Mouse (Mus musculus) CH12.LX (cell line): Measurements from ENCODE around the gene Arl5c. TPM values are rescaled to one million over a fixed set of nuclear protein-coding genes. Genes with fewer than 3 reads are reported as not detected.

Experiments used
- DNase-seq: peaks from one replicate; pipeline ENCODE4 v3.0.0-alpha.2; 2013; ENCODE audit errors: extremely low read depth
- H3K27ac ChIP-seq: 2 replicates; pipeline ENCODE4 v1.5.1; 2012; ENCODE audit warnings: low read depth, mild to moderate bottlenecking, control low read depth, moderate library complexity; ENCODE audit not compliant: insufficient read depth
- H3K27me3 ChIP-seq: replicated peaks from 2 replicates; pipeline ENCODE3; 2012; ENCODE audit warnings: inconsistent platforms
- H3K36me3 ChIP-seq, 2 experiments: replicated peaks in 1 of 2; 2 replicates each; pipeline versions ENCODE3 to v1.6.1; 2012; ENCODE audit warnings: inconsistent platforms in 1 of 2, low read length in 1 of 2, mild to moderate bottlenecking in 1 of 2, mixed read lengths in 1 of 2, moderate library complexity in 1 of 2; ENCODE audit not compliant: control insufficient read depth in 1 of 2, insufficient read depth in 1 of 2
- H3K4me1 ChIP-seq, 2 experiments: 2 replicates each; pipeline ENCODE4 v1.6.1; 2012; ENCODE audit warnings: inconsistent platforms in 1 of 2, moderate library complexity in 1 of 2; ENCODE audit not compliant: insufficient read depth in 2 of 2, control insufficient read depth in 1 of 2
- H3K4me2 ChIP-seq: 2 replicates; pipeline ENCODE4 v1.6.1; 2012; ENCODE audit warnings: low read depth, mild to moderate bottlenecking, control low read depth; ENCODE audit not compliant: poor library complexity, insufficient read depth, severe bottlenecking
- H3K4me3 ChIP-seq, 3 experiments: fragments of 150-350 bp in 1 of 3; sonication (generic) in 1 of 3; replicated peaks in 1 of 3; 2 replicates each; pipeline versions ENCODE3 to v1.5.1; 2011 to 2012; ENCODE audit warnings: low read depth in 2 of 3, low read length in 2 of 3, mild to moderate bottlenecking in 2 of 3, moderate library complexity in 2 of 3, control low read depth in 1 of 3, improper control_type of control experiment in 1 of 3, inconsistent platforms in 1 of 3, mixed read lengths in 1 of 3; ENCODE audit not compliant: poor library complexity in 1 of 3
- H3K79me2 ChIP-seq: replicated peaks from 2 replicates; pipeline ENCODE4 v1.6.1; 2012; ENCODE audit warnings: mild to moderate bottlenecking, moderate library complexity; ENCODE audit not compliant: control insufficient read depth, poor library complexity, insufficient read depth, severe bottlenecking; ENCODE audit errors: extremely low read depth
- H3K9ac ChIP-seq: 2 replicates; pipeline ENCODE4 v1.6.1; 2012; ENCODE audit warnings: low read depth, mild to moderate bottlenecking, control low read depth, moderate library complexity; ENCODE audit not compliant: insufficient read depth
- H3K9me3 ChIP-seq: replicated peaks from 2 replicates; pipeline ENCODE3; 2012; ENCODE audit warnings: low read length, inconsistent platforms, mixed read lengths
- CHD1 ChIP-seq: IDR thresholded peaks from 2 replicates; pipeline ENCODE4 v1.6.1; 2012; ENCODE audit warnings: low read depth, low read length, improper control_type of control experiment, inconsistent platforms
- CHD2 ChIP-seq: IDR thresholded peaks from 2 replicates; pipeline ENCODE4 v1.6.1; 2011; ENCODE audit warnings: low read length, improper control_type of control experiment
- CTCF ChIP-seq, 2 experiments: IDR thresholded peaks in 1 of 2; conservative IDR thresholded peaks in 1 of 2; 2 replicates each; pipeline ENCODE4 v1.5.1; 2011 to 2012; ENCODE audit warnings: low read depth in 2 of 2, low read length in 2 of 2, improper control_type of control experiment in 1 of 2, inconsistent platforms in 1 of 2, mild to moderate bottlenecking in 1 of 2, moderate library complexity in 1 of 2
- E2F4 ChIP-seq: IDR thresholded peaks from 2 replicates; pipeline ENCODE4 v1.6.1; 2011; ENCODE audit warnings: low read depth, low read length, improper control_type of control experiment; ENCODE audit not compliant: insufficient replicate concordance
- ETS1 ChIP-seq: conservative IDR thresholded peaks from 2 replicates; pipeline ENCODE4 v1.6.1; 2012; ENCODE audit warnings: low read depth, mild to moderate bottlenecking, inconsistent platforms, low read length, improper control_type of control experiment, moderate library complexity
- HCFC1 ChIP-seq: IDR thresholded peaks from 2 replicates; pipeline ENCODE4 v1.6.1; 2012; ENCODE audit warnings: low read depth, mild to moderate bottlenecking, inconsistent platforms, low read length, improper control_type of control experiment
- KAT2A ChIP-seq: IDR thresholded peaks from 2 replicates; pipeline ENCODE4 v1.6.1; 2012; ENCODE audit warnings: low read length, improper control_type of control experiment, inconsistent platforms; ENCODE audit not compliant: insufficient replicate concordance
- MAFK ChIP-seq: IDR thresholded peaks from 2 replicates; pipeline ENCODE4 v1.6.1; 2011; ENCODE audit warnings: low read length, improper control_type of control experiment; ENCODE audit not compliant: insufficient replicate concordance
- MAX ChIP-seq: IDR thresholded peaks from 2 replicates; pipeline ENCODE4 v1.6.1; 2011; ENCODE audit warnings: low read length, improper control_type of control experiment
- MYC ChIP-seq: IDR thresholded peaks from 2 replicates; pipeline ENCODE4 v1.6.1; 2011; ENCODE audit warnings: low read depth, mild to moderate bottlenecking, improper control_type of control experiment, low read length
- NELFE ChIP-seq: IDR thresholded peaks from 2 replicates; pipeline ENCODE4 v1.6.1; 2011; ENCODE audit warnings: low read depth, low read length, improper control_type of control experiment
- PAX5 ChIP-seq: IDR thresholded peaks from 2 replicates; pipeline ENCODE4 v1.6.1; 2012; ENCODE audit warnings: low read length, inconsistent platforms, mixed read lengths
- POLR2AphosphoS2 ChIP-seq: IDR thresholded peaks from 2 replicates; pipeline ENCODE4 v1.6.1; 2011; ENCODE audit warnings: low read depth, low read length, improper control_type of control experiment
- SIN3A ChIP-seq: IDR thresholded peaks from 2 replicates; pipeline ENCODE4 v1.6.1; 2012; ENCODE audit warnings: low read length, improper control_type of control experiment, inconsistent platforms
- SMC3 ChIP-seq: IDR thresholded peaks from 2 replicates; pipeline ENCODE4 v1.6.1; 2011; ENCODE audit warnings: low read depth, low read length, improper control_type of control experiment
- TBP ChIP-seq: conservative IDR thresholded peaks from 2 replicates; pipeline ENCODE4 v1.6.1; 2011; ENCODE audit warnings: low read depth, low read length, improper control_type of control experiment
- UBTF ChIP-seq: IDR thresholded peaks from 2 replicates; pipeline ENCODE4 v1.6.1; 2012; ENCODE audit warnings: low read depth, mild to moderate bottlenecking, inconsistent platforms, low read length, improper control_type of control experiment, moderate library complexity
- USF1 ChIP-seq: IDR thresholded peaks from 2 replicates; pipeline ENCODE4 v1.6.1; 2014; ENCODE audit warnings: low read depth, mild to moderate bottlenecking, inconsistent platforms, low read length, improper control_type of control experiment
- ZC3H11A ChIP-seq: IDR thresholded peaks from 2 replicates; pipeline ENCODE4 v1.6.1; 2012; ENCODE audit warnings: low read depth, mild to moderate bottlenecking, inconsistent platforms, low read length, improper control_type of control experiment
- ZNF384 ChIP-seq: IDR thresholded peaks from 2 replicates; pipeline ENCODE4 v1.6.1; 2012; ENCODE audit warnings: low read depth, low read length, improper control_type of control experiment, inconsistent platforms
- dilution Hi-C: fragments of 300-500 bp; cut with MboI; formaldehyde crosslinking; loops from 2 replicates; pipeline ENCODE4 v1.14.3; 2020; ENCODE audit warnings: low sequenced_read_pairs; ENCODE audit not compliant: extremely low pct_unique_long_range_greater_than_20kb, extremely low pct_ligation_motif_present
- in situ Hi-C: fragments of 300-500 bp; cut with MboI; formaldehyde crosslinking; loops from 3 replicates; pipeline ENCODE4 v1.14.3; 2019; ENCODE audit warnings: low sequenced_read_pairs, low pct_ligation_motif_present, low pct_unique_long_range_greater_than_20kb, mixed read lengths
- polyA plus RNA-seq: library from polyadenylated mRNA; unstranded; fragments of >175 nt; gene quantifications from 2 replicates; pipeline ENCODE4 v1.2.1, GENCODE M21; 2012; ENCODE audit warnings: low read depth; ENCODE audit not compliant: insufficient read length
- total RNA-seq, 2 experiments: library from RNA; depleted of rRNA; stranded (reverse); fragments of 300-350 nt in 1 of 2; fragments of >200 nt in 1 of 2; gene quantifications; 2 replicates each; pipeline ENCODE4 v1.2.3; 2012 to 2014

Arl5c gene
- total and polyA plus RNA-seq, 3 experiments, result 28.5 to 45.5 (median 32.2) TPM

DNA sequence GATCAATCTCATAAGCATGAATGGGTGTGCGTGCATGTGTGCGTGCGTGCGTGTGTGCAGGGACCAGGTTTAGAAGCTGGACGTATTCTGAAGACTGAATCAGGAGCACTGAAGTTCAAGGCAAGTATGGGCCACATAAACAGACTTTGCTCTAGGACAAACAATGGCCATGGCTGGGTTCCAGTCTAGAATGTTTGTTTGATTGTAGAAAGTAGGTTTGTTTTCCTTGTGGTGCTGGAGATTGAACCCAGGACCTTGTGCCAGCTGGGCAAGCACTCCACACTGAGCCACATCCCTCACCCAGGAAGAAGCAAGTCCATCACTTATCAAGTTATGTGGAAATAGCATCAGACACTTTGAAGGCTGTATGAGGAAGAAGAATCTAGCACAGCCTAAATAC, 20.2 kb upstream of the Arl5c start:
- Histone ChIP-seq H3K79me2 (no peaks in the 10 kb centered on the region), H3K4me3 (no peak overlapping the region), H3K9ac (no peak overlapping the region), H3K9me3 (no peaks in the 10 kb centered on the region), H3K27me3 (peaks cover 18% of the 10 kb centered on the region), H3K27ac (no peak overlapping the region), H3K36me3 (no peaks in the 10 kb centered on the region), H3K4me1 (peaks cover 11 to 25% of the 10 kb centered on the region in 2 experiments), H3K4me2 (no peak overlapping the region)
- in situ Hi-C loops, result no loop called here
- DNase-seq, result no peak
- TF ChIP-seq ZNF384 (no peak), HCFC1 (no peak), TBP (no peak), USF1 (no peak), CHD2 (no peak), E2F4 (no peak), KAT2A (no peak), SMC3 (no peak), PAX5 (no peak), POLR2AphosphoS2 (no peak), ZC3H11A (no peak), ETS1 (no peak), NELFE (no peak), UBTF (no peak), MAX (no peak)
- dilution Hi-C loops, result no loop called here

DNA sequence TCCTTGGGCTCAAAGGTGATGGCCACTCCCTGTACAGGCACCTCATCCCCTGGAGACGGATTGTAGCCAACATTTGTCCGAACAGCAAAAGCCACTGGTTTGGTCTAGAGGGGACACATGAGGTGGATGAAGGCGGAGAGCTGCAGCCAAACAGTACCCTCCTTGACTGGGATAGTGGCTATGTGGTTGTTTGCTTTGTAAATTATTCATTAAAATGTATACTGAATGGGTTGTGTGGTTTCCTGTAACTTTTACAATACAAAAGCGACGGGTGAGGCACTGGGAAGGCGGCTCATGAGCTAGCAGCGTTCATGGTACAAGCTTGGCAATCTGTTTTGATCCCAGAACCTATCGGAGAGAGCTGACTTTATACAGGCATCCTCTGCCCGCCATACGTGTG, 16.9 kb upstream of the Arl5c start:
- Histone ChIP-seq H3K27ac (no peak overlapping the region), H3K4me3 (no peak overlapping the region)
- in situ Hi-C loops, result no loop called here

More for the DNA sequence above, 16.9 kb upstream of the Arl5c start:
- dilution Hi-C loops, result no loop called here
- TF ChIP-seq CTCF (conservative IDR thresholded peaks at IDR 0.05 in 1 of 2, IDR thresholded peaks at IDR 0.05 in 1 of 2; ENCODE audit: low read depth in 2 of 2, low read length in 2 of 2), result no peak
- no peak for TF ChIP-seq MYC
- TF ChIP-seq SIN3A, result no peak
- no peak for TF ChIP-seq CHD1
- TF ChIP-seq SMC3, result no peak
- no peak for TF ChIP-seq NELFE
- no peak for TF ChIP-seq HCFC1
- TF ChIP-seq E2F4, result no peak
- no peak for TF ChIP-seq PAX5
- no peak for TF ChIP-seq MAFK
- no peak for DNase-seq
- Histone ChIP-seq H3K9me3 (no peaks in the 10 kb centered on the region), H3K9ac (no peak overlapping the region), H3K4me1 (peaks cover 4 to 10% of the 10 kb centered on the region in 2 experiments), H3K79me2 (no peaks in the 10 kb centered on the region), H3K36me3 (no peaks in the 10 kb centered on the region), H3K4me2 (no peak overlapping the region), H3K27me3 (peaks cover 6% of the 10 kb centered on the region)
